Mouse (Mus musculus) neutrophil, adult 59 days (primary cell): ENCODE data around the gene Gli2. TPM values are rescaled to one million over a fixed set of nuclear protein-coding genes. Genes with fewer than 3 reads are reported as not detected.

Experiments
- total RNA-seq, 2 experiments: library from RNA; stranded (reverse); gene quantifications; 1 replicate in 1 of 2; 2 replicates in 1 of 2; pipeline ENCODE4 v1.2.4; 2023

The Gli2 gene
- total RNA-seq: not detected

GRCm38 (mm10) chr1:119053402-119053841, at the start of gene Gli2:
Gene Gli2, minus strand, starts transcription at chr1:119053619.

